Mouse (Mus musculus) cerebellum, adult 9-10 months (tissue): ENCODE results near the gene Hoxa4.

Experiments
- DNase-seq: peaks from one replicate; pipeline ENCODE4 v3.0.0; 2022

Hoxa4 gene

DNA sequence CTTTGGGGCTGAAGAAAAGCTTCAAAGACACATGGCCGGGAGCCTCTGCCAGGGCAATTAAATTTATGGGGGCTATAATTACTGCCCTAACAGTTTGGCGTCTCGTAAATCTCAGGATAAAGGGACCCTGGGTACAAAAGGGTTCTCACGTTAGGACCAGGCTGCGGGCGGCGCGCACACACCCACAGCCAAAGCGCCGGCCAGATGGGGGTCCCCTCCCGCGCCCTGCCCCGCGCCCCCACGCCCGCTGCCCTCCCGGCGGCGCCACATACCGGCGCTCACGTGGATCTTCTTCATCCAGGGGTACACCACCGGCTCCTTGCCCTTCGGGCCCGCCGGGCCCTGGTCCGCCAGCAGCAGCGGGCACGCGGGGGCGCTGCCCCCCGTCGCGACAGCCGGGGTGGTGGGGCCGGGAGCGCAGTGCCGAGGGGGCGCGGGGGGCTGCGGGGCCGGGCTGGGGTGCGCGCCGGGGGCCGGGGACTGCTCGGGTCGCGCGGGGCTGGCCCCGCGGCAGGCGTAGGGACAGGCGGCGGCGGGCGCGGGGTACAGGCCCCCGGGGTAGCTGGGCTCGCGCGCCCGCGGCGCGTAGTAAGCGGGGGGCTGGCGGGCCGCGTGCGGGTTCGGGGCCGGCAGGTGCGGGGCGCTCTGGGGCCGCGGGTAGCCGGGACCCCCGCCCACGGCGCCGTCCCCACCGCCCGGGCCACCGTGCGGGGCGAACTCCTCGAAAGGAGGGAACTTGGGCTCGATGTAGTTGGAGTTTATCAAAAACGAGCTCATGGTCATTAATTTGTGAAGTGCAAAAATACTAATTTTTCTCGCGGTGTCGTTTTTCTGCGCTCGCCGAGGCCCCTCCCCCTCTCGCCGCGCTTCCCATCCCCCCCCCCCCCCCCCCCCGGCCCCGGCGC is at the start of gene Hoxa4:
Gene Hoxa4, minus strand, starts transcription at position 848 of the 905 bp plus-strand sequence.
- DNase-seq, result no peak

DNA sequence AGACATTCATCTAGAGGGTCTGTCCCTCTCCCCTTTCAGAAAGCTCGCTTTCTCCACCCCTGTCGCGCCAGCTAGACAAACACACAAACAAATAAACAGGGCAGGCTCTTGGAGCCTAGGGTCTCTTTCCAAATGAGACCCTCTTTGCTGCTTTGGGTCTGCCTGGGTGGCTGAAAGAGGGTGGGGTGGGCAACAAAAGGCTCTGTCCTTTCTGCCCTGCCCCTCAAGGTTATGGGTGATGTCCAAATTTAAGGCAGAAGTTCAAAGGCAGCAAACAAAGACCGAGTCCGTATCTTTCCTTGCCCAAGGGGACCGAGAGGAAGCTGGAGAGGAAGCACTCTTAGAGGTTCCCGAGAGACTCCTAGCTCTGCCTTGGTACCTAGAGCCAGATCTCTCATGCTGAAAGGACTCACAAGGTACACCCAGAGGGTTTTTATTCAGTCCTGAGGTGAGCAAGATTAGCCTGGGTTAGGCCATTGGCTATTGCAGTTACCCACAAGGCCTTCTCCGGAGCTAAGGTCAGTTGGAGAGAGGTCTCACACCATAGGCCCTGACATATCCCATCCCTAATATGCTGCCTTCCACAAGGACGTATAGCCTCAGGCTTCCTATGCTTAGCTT is 49.6 kb upstream of the Hoxa4 start:
- DNase-seq, result no peak

DNA sequence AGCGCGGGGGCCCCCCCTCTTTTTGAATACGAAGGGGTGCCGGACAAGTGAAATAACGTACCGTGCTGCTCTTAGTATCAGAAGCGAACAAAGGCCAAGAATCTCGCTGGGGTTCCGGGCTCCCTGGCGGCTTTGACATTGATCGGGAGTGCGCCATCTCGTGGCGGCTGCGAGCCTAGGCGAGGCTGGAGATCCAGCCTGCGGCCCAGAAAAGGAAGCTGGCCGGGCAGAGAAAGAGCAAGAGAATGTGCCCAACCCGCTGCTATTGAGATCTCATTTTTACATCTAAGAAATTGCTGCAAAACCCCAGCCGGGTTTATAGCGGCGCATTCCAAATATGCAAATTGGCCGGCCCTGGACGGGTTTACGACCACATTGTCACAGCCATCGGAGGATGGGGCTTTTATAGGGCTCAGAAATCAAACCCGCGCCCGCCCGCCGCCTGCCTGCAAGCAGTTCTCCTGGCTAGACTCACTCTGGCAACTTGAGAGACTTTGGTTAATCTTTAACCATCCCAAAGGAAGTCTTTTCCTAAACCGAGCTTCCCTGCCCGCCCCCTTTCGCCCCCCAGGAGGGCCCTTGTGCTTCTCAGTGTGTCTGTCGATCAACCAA is 48.9 kb upstream of the Hoxa4 start, which contains the start of gene Hoxa10:
Gene Hoxa10, minus strand, starts transcription at position 466 of the 612 bp plus-strand sequence.
- no peak for DNase-seq

DNA sequence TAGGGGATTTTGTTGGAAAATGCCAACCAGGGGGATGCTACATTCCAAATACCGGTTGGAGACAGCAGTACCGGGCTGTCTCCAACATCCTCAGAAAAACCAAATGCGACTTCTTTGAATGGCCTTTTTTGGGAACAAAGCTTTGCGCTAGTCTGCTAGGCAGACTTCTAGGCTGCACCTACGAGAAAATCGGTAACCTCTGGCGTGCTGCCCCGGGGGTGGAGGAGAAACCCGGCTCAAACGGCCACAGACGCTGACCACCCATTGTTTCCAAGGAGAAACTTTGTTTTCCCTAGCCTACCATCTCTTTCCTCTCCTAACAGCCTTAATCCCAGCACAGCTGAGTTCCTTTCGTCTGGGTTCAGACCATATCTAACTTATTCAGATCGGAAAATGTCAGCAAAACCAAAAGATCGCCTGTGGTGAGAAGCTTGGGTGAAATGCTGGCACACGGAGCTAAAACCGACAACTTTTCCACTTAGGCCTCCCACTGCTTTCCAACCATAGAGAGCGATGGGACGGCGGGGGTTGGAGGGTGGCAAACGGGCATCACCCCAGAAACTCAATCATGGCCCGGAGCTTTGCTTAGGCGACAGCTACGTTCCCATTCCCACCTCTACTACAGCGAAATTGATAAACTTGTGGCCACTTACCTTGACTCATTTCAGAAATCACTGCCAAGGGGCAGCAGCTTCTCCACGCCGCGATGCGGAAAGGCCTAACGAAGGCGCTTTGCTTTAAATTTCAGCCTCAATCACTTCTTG is 48.3 kb upstream of the Hoxa4 start:
- DNase-seq, result no peak

DNA sequence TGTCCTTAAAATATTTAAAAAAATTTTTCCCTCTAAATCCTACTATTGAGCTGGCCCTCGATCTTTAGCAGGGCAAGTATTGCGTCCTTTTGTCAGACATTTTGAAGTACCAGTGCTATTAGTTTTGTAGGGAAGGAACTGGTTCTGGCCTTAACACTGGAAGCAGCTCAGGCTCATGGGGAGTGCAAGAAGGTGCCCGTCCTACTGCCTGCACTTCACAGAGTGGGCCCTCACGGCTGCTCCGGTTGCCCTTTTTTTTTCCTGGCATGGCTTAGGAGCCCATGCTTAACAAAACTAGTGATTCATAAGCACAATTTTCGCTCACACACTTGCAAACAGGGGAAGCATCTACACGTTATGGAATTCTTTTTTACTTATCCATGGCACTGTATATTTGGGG is 47.4 kb upstream of the Hoxa4 start:
- DNase-seq, result no peak

DNA sequence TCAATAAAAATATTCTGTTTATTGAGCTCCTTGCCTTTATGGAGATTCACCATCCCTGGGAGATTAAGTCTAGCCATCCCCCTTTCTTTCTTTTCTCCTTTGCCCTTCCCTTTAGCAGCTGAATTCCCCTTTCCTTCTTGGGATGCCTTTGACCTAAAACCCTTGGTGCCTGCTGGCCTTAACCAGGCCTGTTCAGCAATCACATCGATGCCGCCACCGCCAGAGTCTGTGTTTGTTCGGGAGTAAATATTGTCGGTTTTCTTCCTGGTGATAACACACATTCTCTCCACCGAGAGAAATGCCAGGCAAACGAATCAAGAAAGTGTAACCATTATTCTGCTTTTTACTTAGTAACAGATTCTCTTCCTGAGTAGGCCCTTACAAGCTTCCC is 46.6 kb upstream of the Hoxa4 start:
- DNase-seq, result no peak

DNA sequence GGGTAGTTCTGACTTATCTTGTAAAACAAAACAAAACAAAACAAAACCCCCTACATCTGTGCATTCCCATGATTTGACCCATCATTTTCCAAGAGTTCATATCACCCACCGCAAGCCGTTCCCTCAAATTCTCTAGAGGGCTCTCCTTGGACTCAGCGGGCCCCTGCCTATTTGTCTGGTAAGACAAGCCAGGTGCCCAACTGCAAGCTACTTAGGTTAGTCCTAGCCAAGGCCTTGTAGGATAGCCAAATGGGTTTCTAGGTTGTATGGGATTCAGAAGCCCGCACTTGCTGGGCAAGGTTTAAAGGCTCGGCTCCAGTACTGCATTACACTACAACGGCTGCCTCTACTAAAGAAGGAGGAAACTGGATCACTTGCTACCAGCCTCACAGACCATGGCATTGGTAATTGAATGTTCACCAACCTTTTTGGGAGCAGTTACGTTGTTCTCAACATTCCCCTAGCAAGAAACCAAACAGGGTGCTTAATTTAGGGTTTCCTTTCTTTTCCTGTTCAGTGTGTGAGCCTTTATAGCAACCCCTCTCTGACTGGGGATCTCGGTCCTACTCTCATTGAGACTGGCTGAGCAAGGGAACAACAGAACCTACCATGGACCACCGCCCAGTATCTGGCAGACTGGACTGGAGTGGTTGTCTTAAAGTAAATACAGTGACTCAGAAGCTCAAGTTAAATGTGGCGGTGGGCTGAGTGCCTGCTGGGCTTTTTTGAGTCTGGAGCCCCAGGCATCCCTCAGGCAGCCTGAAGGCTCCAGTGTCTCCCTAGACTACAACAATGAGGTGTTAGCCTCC is 46.0 kb upstream of the Hoxa4 start:
- DNase-seq, result no peak

DNA sequence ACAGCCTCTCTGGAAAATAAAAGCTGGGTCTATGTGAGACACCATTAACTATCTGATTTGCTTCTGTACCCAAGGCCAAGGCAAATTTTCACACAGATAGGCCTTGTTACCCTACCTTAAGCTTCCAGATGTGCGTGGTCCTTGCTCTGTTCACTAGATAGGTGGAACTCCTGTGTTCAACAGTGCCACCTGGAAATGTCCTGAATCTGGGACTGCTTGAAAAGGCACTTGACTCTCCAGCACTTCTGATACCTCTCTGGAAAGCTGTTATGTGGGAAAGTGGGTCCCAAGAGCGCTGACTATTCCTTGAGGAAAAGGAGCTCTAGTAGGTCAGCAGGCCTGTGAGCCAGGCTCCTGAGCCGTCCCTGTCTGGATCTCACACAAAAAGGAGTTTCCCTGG is 45.3 kb upstream of the Hoxa4 start:
- no peak for DNase-seq

DNA sequence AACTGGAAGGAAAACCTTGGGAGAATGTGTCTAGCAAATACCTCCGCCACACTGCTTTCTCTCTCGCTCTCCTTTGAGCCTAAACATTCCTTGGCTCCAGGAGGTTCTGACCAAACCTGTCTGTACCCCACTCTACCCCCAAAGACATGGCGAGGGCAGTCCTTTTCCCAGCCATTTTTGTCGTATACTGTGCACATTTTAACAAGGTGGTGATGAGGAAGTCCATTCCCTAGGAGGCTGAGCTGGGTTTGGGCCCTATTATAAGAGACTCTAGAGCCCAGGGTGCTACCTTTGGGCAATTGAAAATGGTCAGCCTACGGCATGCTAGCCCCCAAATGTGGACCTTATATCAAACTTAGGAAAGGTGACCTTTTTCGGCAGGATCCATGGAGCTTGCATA is 44.3 kb upstream of the Hoxa4 start:
- DNase-seq, result no peak

DNA sequence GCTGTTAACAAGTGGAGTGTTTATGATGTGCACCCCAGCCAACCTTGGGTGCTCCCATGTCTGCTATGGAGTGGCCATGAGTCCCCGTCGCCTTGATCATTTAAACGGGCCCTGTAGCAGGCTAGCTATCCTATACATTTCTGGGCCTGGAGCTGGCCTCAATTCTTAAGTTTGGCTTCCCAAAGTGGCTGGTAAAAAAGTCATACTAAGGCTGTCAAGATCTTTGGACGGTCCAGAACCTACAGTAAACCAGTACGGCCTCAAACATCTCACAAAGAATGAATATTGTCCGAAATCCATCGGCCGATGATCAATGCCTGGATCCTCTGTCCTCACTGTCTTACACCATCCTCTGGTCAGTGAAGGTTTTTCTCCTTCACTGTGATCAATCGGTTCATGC is 43.7 kb upstream of the Hoxa4 start:
- DNase-seq, result no peak

DNA sequence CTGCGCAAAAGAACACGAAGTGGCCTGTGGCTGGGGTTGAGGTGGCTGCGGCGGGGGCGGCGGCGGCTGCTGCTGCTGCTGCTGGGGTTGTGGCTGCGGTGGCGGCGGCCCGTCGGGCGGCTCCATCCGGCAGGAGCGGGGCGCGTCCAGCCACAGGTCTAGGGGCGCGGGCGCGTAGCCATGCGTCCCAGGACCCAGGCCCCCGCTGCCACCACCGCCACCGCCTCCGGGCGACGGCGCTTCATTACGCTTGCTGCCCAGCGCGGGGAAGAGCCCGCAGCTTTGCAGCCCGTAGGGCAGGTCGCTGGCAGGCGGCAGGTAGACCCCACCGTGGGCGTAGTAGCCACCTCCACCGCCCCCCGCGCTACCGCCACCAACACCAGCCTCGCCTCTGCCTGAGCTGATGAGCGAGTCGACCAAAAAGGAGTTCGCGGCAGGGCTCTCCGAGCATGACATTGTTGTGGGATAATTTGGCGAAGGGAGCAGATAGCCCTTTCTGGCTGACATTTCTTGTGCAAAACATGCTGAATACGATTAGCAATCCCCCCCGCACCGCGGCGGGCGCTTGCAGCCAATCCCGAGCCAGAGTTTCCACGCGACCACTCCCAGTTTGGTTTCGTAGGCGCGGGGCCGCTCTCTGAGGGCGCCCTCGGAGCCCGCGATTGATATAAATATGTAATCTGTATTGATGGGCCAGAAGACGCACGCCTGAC is 43.0 kb upstream of the Hoxa4 start:
- DNase-seq, result no peak

DNA sequence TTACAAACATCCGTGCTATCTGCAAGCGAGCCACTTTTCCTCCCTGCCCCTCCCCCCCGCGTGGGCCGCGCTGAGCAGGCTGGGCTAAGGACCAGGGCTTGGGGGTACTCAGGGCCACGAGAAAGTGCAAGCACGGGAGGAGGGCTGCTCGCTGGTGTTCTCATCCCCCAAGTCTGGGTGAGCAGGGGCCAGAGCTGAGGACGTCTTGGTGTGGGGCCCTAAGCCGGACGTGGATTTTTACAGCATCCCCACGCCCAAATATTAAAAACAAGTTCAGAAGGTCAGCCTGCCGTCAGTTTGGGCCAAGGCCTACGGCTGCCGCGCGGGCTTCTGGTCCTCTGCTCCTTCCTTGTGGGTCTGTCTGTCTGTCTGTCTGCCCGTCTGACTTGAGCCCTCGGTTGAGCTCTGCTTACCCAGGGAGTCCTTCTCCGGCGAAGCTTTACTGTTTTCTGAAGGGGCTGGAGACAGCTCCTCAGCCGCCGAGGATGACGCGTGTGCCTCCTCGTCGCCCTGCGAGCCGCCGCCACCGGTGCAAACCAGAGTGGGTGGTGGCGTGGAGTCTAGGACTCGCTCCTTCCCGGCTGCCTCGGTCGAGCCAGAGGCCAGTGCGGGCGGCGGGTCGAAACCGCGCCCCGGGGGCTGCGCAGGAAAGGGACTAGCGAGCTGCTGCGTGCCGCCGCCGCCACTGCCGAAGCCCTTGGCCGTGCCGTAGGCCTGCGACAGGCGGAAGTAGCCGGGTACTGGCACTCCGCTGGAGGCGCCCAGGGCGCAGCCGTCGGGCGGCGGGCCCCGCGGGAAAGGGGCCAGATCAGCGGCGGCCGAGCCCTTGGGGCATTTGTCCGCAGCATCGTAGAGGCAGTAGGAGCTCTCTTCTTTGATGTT is 42.2 kb upstream of the Hoxa4 start:
- DNase-seq, result no peak

DNA sequence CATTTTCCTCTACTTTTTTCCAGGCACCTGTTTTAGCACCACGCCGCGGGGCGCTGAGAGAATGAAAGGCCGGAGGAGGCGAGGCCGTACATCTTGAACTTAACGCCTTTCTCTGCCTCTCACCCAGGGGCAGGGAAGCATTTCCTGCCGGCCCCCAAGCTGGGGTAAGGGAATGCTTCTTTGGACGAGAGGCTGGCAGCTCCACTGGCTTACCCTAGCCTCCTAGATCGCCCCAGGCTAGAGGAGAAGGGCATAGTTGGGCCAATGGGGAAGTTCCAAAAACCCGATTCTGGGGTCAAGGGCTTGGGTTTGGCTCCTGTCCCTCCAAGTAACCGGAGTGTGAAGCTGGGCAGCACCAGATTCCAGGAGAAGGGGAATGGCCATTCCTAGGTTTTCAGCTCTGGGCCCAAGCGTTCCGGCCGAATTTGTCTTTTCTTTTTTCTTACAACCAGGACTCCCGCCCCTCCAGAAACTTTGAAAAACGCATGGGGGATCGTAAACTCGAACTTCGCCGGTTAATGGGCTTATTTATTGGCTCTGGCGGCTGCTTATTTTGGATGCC is 41.5 kb upstream of the Hoxa4 start:
- DNase-seq, result no peak

DNA sequence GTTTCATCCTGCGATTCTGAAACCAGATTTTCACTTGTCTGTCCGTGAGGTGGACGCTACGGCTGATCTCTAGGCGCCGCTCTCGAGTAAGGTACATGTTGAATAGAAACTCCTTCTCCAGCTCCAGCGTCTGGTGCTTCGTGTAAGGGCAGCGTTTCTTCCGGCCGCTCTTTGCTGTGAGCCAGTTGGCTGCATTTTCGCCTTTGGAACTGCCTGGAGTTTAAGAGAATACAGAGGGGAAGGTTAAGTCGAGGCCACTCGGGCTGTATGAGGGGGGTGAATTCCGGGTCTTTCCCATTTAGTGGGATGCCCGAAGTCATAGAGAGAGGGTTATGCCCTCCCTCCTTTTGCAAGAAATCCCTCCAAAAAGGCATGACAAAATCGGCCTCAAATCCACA is 41.0 kb upstream of the Hoxa4 start:
- no peak for DNase-seq

DNA sequence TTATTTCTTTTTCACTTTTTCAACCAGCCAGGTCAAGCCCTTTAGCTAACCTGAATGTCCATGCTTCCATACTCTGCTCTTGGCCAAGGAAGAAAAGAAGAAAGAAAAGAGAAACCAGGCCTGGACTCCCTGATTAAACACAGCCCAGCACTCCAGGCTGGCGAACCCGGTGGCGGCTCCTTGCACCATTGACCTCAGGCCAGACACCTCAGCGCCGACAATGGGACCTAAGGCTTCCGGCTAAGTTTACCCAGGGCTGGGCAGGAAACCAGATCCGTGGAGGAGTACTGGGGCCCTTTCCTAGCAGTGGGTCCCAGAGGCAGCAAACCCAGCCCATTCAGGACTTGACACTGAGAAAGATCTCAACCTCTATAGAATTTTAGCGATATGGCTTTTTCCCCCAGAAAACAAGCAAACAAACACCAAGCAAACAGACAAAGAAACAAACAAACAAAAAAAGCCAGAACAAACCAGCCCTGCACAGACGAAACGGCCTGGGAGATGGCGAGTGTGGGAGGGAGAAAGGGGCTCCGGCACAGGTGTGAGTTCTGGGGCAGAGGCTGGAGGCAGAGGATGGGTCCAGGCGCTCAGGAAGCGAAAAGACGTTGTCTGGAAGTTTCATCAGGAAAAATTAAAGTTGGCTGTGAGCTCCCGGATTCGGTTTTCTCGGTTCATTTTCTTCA is 40.5 kb upstream of the Hoxa4 start:
- DNase-seq, result no peak

DNA sequence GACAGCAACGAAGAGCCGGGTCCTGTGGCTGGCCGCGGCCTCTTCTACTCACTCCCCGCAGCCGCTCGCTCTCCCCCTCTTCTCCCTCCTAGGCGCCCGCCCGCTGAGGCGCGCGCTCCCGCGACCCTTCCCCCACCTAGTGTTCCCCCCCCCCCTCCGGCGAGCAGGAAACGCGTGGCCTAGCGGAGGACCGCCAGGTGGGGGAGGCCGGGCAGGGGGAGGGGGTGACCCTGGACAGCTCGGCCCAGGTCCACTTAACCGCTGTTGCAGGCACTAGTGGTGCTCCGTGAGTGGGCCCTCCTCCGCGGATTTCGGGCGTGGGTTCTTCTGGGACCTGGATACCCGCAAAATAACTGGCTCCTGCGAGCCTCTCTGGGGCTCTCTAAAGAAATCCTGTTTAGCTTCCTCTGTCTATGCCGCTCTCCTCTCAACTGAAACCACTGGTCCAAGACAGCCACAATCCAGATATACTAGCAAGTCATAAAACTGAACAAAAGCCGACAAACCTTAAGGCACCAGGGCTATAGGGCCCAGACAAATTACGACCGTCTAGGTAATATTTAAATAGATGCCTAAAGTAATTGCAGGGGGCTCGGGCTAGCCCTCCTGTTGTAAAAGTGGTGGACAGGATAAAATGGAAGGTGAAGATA is 39.1 kb upstream of the Hoxa4 start, which contains the start of gene Hoxa9:
Gene Hoxa9, minus strand, starts transcription at position 574 of the 650 bp plus-strand sequence.
- no peak for DNase-seq

DNA sequence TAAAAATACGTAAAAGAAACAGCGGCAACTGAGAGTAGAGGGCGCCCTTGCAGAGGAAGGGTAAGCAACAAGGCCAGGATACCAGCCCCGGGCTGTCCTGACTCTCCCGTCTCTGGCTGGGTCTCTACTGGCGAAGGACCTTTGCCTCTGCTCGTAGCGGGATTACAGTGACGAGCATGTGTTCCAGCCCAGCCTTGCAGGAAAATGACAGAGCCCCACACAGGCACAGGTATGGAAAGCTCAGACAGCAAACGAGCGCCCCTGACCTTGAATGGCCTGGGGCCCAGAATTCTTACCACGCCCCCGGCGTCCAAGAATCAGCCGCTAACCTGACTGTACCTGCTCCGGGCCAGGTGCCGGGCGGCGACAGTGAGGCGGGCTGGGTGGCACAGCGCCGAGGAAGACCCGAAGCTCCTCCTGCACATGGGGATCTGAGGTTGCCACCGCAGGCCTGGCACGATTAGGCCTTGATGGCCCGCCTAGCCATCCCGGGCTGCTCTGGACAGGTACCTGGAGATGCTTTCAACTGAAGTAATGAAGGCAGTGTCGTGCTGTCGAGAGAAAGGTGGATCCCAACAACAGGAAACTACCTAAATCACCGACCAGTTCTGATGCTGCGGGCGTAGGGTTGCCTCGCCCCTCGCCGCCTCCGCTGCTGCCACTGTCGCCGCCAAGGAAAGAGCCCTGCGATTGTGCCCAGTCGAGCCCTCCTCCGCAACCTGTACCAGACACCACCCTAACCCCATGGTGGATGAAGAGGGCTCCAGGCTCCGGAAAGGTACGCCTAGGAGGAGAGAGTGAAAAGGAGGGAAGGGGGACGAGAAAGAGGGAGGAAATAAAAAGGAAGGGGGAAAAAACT is 38.2 kb upstream of the Hoxa4 start:
- DNase-seq, result no peak
